Mouse (Mus musculus): ENCODE measurements around the gene Pde4a. TPM values are rescaled to one million over a fixed set of nuclear protein-coding genes. Genes with fewer than 3 reads are reported as not detected.
"Not testable (repeated sequence)": the region's sequence is repeated elsewhere in the genome, so short reads cannot be mapped to it uniquely, and the experiment has no call there.

The Pde4a gene
- total RNA-seq, 2 experiments from 2014 or later: 45.0 to 52.4 TPM

DNA sequence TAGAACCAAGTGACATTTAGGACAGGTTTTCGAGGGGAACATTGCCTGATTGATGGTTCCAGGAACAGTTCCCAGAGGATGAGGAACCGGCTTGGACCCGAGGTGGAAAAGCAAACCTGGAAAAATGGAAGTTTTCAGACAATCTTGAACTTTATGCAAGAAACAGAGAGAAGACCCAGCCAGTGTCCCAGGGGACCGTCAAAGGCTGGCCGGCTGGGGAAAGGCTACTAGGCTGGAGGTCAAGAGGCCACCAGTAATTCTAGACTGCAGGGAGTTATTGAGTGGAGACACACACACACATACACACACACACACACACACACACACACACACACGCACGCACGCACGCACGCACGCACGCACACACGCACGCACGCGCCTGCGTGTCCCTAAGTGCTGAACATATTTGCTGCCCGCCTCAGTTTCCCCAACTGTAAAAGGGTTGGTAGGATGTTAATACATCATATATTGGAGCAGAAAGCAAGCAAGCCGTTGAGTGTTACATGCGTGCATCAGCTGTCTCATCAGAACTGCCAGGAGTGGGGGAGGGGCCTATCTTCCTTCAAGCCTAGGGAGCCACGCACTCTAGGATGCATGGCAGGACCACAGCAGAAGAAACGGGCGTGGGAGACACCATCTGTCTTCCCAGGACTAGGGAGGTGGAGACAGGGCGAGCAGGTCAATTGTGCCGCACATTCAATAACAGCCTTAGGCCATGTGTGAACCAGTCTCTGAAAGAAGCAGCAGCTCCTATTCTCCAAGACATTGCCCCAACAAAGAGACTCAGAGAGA is 50.7 kb downstream of the Pde4a start:
- DNase-seq (ENCODE audit: low spot score): no peak

DNA sequence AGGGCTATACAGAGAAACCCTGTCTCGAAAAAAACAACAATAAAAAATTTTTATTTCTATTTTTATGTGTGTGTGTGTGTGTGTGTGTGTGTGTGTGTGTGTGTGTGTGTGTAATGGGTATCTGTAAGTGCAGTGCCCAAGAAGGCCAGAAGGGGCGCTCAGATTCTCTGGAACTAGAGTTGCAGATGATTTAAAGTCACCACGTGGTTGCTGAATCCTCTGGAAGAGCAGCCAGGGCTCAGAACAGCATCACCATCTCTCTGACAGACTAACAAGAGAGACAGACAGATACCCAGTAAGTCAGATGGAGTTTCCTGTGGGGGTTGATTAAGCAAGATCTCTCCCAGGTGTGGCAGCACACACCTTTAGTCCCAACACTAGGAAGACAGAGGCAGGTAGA is 54.3 kb downstream of the Pde4a start:
- DNase-seq (ENCODE audit: low spot score): no peak

DNA sequence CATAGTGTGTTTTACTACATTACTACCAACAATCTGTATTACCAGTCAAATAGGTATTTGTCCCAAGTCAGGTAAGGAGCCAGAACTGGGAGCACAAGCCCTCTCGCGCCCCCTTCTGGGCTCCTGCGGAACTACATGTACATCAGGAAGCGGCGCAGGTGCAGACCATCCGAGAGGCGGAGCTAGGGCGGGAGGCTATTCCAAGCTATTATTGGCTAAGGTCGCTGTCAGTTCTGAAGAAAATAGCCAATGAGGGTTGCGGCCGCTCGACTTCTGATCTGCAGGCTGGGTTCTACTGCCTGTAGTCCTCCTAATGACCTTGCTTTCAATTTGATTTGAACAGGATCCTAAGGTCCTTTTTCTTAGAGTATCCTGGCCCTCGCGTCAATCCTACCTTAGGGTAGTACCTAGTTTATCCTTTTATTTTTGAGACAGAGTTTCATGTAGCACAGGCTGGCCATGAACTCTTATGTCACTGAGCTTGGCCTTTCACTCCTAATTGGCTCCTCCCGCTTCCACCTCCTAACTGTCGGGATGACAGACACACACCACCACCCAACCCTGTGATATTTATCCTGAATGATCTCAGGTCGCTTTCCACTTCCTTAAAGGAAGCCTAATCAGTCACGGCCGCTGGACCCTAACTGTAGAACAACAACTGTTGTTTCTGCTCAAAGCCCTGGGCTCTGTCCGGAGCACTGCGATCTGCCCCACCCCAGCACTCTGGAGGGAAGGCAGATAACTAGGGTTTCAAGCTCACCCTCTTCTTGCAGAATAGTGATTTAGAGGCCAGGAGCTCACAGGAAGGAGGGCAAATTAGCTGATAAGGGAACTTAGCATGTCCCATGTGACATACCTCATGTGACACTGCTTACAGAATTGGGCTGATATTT is 55.2 kb downstream of the Pde4a start:
- DNase-seq (ENCODE audit: low spot score): peak; percentile 95

DNA sequence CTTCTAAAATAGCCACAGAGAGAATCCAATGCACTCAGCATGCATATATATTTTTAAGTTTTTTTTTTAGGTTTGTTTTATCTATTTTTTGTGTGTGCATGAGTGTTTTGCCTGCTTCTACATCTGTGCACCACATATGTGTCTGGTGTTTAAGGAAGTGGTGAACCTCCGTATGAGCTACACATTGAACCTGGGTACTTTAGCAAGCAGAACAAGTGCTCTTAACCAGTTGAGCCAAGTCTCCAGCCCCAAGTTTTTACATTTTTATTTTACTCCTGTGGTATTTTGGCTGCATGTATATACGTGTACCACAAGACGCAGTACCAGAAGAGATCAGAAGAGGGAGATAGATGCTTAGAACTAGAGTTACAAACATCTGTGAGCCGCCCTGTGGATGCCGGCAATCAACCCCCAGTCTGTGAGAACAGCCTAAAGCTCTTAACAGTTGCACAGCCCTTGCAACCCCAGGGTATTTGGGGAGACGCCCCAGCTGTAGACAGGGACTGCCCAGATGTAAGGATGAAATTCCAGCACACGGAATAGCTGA is 55.9 kb downstream of the Pde4a start:
- peak; percentile 52 for DNase-seq (ENCODE audit: low spot score)

DNA sequence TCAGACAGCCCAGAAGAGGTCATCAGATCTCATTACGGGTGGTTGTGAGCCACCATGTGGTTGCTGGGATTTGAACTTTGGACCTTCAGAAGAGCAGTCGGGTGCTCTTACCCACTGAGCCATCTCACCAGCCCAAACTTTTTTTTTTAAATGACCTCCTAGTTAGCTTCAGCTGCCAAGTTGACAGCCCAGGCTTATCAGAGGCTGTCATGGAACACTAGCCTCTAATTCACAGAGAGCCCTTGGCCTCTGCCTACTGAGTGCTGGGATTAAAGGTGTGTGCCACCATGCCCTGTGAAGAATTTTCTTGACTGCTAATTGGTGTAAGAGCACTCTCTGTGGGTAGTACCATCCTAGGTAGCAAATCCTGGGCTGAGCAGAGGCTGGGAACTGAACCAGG is 58.0 kb downstream of the Pde4a start:
- DNase-seq (ENCODE audit: low spot score): not testable (repeated sequence)

DNA sequence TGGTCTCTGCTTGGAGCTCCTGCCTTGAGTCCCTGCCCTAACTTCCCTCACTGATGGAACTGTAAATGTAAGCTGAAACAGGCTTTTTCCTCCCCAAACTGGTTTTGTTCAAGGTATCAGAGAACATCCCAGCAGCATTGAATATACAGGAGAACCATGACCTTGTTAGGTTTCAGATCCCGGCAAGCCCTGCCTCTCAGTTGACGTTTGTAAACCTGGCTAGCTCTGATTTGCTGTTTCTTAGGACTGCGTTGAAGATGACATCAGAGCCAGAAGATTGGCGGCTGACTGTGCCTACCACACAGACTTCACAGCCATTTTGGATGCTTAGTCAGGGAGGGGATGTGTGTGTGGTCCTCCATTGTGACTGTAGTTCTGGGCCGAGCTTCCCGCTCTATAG is 58.4 kb downstream of the Pde4a start:
- DNase-seq (ENCODE audit: low spot score): no peak

DNA sequence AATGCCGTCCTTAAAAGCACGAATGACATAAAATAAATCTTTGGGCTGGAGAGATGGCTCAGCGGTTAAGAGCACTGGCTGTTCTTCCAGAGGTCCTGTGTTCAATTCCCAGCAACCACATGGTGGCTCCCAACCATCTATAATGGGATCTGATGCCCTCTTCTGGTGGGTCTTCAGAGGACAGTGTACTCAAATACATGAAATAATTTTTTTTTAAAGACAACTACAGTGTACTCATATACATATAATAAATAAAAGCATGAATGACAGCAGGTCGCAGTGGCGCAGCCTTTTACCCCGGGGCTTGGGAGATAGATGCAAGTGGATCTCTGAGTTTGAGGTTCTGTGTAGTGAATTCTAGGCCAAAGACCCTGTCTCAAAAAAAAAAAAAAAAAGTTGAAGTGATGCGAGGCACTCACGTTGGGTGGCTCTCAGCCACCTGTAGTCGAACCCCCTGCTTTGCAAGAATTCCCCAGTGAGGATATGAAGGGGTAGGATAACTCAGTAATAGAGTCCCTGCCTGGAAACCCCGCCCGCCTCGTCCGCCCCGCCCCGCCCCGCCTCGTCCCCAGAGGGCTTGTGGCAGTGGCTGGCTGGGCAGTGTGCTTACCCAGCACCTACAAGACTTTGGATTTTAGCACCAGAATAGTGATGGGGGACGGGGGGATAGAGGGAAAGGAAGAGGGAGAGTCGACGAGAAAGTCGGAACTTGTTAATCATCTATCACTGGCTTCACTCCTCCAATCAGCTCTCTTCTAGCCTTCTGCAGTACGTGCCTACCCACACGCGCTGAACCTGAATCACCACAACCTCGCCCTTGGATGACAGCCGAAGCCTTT is 59.3 kb downstream of the Pde4a start:
- DNase-seq (ENCODE audit: low spot score): peak; percentile 31

DNA sequence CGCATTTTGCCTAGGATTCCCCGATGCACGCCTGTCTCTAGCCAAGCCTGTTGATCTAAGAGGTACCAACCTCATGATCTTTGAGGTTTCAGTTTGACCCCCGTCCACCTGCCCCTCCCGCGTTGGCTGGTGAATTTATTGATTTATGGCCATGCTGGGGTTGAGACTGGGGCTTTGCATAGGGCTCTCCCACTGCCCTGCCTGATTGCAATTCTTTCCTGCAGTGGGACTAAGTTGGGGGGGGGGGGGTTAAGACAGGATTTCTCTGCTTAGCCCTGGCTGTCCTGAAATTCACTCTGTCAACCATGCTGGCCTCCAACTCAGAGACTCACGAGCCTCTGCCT is 59.9 kb downstream of the Pde4a start:
- DNase-seq (ENCODE audit: low spot score): no peak

DNA sequence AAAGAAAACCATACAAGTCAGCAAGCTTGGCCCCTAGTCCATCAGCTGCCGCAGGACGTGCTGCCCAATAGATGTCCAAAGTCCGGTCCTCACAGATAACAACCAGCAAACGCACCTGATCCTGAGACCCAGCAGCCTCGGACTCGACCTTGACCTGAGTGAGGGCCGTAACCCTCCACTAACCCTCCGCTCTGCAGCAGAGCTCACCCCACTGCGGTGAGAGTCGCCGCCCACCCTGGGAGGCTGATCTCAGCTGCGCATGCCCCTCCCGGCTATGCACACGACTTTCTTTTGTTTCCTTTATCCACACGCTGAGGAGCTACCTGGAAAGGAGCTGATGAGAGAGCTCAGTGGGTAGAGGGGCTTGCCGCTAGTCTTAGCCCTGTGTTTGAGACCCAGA is 61.8 kb downstream of the Pde4a start:
- DNase-seq (ENCODE audit: low spot score): no peak

DNA sequence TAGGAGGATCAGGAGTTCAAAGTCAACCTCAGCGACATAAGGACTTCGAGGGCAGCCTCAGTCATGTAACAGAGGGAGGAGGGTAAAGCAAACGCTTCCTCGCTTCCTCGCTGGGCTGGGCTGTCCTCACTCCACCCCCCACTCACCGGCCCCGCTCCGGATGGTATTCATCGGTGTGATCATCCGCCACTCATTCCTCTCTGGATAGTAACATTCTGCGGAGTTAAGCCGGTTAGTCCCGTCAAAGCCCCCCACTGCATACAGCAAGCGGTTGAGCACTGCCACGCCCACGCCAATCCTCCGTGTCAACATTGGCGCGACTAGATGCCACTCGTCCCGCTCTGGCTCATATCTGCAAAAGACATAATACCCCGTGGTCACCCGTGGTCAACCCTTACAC is 66.0 kb downstream of the Pde4a start:
- DNase-seq (ENCODE audit: low spot score): no peak

DNA sequence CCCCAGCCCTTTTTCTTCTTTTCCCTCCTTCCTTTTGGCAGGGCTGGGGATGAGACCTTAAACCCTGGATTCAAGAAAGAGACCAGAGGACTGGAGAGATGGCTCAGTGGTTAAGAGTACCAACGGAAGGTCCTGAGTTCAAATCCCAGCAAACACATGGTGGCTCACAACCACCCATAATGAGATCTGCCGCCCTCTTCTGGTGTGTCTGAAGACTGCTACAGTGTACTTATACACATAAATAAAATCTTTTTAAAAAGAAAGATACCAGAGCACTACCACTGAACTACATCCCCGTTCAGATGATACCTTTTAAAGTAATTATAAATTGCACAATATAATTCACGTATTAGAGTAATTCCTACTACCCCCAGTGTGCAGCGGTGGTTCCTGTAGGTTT is 67.4 kb downstream of the Pde4a start:
- DNase-seq (ENCODE audit: low spot score): no peak

DNA sequence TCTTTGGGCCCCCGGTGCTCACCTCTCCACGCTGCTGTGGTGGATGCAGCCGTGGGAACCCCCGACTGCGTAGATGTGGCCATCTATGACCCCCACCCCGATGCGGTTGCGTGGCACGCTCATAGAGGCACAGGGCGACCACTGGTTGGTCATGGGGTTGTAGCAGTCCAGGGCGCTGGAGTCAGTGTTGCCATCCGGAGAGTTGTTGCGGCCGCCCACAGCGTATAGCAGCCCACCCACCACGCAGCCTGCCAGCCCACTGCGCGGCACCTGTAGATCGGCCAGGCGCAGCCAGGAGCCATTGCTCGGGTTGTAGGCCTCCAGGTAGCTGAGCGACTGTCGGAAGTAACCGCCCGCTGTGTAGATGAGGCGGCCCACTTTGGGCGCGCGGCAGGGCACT is 67.9 kb downstream of the Pde4a start:
- DNase-seq (ENCODE audit: low spot score): no peak

DNA sequence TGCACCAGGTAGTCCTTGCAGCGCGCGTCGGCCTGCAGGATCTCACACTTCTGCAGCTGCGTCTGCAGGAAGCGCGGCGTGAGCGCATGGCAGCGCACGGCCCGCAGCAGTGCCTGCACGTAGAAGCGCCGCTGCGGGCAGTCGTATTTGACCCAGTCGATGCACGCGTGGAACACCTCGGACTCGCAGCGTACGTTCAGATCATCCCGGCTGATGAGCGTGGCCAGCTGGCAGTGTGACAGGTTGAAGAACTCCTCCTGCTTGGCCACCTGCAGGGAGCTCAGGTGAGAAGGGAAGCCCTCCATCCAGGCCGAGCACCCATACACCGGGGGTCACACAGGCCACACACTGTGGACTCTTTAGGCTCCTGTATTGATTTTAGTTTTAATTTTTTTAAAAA is 68.3 kb downstream of the Pde4a start:
- no peak for DNase-seq (ENCODE audit: low spot score)

DNA sequence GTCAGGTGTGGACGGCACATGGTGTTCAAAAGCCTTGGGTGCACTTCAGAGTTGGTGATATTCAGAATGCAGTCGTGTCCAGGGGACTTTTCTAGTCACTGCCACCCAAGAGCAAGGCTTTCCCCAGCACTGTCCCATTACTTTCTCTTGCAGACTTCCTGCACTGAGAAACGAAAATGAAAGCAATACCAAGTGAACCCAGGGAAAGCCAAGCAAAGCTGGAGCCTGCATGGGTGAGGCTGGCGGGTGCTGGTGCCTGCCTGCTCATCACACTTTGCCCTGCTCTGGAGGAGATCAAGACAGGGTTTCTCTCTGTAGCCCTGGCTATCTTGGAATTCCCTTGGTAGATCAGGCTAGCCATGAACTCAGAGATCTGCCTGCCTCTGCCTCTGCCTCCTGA is 69.8 kb downstream of the Pde4a start:
- no peak for DNase-seq (ENCODE audit: low spot score)

DNA sequence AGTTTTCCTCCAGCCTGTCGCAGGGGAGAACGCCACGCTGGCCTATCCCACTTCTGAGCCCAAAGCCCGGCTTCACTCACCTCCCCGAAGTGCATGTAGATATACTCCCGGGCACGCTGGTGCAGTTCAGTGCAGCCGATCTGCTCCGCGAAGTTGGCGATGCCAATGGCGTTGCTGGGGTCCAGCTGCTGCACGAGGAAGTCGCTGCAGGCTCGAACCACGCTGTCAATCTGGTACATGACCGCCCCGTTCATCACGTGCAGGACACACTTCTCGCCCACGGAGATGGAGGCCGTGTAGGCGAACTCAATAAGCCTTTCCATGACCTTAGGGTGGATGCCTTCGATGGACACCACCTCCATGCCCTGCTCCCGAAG is 71.5 kb downstream of the Pde4a start:
- DNase-seq (ENCODE audit: low spot score): no peak

DNA sequence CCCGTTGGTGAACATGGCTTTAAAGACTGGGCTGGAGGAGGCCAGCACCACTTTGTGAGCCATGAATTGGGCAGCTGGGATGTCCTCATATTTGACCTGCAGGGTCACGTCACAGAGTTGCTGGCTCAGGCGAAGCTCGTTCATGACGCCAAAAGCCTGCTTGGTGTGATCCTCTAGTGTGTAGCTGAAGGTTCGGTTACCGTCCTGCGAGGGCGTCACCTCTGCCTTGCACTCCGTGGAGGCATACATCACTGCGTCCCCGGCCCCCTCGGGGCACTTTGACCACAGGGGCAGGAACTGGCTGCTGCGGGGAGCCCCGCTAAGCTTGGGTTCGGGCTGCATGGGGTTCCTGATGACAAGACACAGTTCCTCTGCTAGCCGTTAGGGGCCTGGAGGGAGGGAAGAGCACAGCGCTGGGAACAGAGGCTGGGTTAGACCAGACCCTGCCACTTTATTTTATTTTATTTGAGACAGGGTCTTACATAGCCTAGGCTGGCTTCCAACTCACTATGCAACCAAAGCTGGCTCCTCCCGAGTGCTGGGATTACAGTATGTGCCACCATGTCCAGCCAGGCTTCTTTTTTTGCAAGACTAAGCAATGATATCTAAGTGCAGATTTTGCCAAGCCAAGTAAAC is 72.0 kb downstream of the Pde4a start:
- peak; percentile 37 for DNase-seq (ENCODE audit: low spot score)

DNA sequence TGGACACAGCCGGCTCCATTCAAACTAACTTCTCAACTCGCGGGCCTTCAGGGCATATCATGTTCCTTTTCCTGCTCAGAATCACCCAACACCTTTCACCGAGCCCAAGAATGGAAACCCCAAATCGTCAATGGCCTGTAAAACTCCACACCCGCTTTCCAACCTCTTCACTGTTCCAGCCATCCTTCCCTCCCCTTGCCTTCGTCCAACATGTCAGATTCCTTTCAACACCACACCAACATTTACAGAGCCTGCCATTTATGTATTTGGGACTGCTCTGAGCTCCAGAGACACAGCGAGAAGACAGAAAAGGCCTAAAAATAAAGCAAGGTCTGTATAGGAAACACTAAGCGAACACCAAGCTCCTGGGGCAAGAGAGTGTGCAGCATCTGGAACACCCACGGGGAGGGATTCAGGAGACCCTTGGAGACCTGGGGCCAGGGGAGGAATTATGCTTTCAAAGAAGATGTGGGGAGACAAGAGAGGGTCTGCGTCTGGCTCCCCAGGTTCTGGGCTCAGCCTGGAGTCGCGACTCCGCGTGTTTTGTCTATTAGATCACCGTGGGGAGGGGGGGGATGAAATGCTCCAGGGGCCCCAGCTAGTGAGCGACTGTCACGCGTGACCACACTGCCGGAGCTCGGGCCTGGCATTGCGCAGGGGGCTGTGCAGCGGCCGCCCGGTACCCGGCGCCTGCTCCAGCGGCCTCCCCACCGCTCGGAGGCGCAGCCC is 72.7 kb downstream of the Pde4a start:
- DNase-seq (ENCODE audit: low spot score): no peak

DNA sequence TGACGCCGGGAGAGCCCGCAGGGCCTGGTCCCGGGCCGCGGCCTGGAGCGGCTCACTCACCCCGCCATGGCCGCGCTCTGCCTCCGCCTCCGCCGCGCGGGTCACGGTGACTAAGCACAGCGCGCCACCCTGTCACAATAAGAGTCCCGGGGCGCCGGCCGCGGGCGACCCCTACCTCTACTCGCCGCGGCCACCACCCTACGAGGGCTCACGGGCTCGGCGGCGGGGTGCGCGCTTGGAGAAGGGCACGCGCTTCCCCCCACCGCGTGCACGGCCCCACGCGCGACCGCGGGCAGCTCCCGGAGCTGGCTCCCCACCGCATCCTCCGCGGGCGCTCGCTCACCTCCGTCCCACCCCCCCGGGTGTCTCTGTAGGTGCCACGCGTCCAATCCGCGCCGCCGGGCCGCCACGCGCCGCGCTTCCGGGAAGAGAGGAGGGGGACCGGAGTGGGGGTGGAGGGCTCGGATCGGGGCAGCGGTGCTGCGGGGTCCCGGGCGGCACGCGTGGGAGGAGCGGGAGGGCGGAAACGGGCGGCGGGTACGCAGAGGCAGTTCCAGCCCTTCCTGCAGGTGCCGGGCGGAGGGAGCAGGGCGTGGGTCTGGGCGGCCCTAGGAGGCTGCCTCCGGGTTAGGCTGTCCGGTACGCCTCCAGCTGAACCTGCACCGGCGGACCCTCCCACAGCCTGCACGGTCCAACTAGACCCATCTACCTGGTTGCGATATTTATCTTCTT is 73.4 kb downstream of the Pde4a start, which contains the start of gene Keap1:
Gene Keap1 (minus strand): TSS at position 629 of the 732 bp plus-strand sequence.
- peak; percentile 79 for DNase-seq (ENCODE audit: low spot score)

DNA sequence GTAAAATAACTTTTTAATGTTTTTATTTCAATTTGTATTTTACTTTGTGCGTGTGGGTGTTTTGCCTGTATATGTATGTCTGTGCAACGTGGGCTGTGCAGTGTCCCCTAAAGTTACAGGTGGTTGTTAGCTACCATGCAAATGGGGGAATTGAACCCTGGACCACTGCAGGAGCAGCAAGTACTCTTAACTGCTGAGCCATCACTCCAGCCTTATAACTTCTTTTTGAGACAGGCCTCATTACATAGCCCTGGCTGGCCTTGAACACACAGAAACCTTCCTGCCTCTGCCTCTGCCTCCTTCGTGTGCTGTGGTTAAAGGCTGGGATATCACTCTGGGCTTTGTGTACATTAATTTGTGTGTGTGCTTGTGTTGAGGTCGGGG is 73.9 kb downstream of the Pde4a start:
- DNase-seq (ENCODE audit: low spot score): no peak

DNA sequence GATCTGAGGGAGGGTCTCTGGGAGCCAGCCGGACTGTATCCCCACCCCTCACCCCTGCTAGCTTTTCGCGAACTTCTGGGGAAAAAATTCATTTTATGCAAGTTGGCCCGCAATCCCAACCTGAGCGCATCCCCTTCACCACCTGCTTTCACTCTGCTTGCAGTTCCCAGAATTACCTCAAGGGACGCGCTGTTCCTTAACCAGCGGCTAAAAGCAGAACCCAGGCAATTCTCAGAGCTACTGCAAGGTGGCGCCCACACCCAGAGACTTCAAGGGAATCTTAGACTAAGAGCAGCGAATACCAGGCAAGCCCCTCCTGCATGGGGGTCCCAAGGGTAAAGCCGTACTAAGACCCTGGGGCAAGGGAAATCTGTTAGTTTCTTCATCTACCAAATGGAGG is 75.8 kb downstream of the Pde4a start:
- peak; percentile 82 for DNase-seq (ENCODE audit: low spot score)
